Mouse (Mus musculus) A20 (cell line): ENCODE results near the gene Xpo5.
A peak's percentile ranks its signal among the peaks of the same experiment; 100 is the strongest.

ENCODE experiments used
- DNase-seq: peaks from one replicate; pipeline ENCODE4 v3.0.0-alpha.2; 2011; ENCODE audit warnings: low read depth, low spot score

The Xpo5 gene

DNA sequence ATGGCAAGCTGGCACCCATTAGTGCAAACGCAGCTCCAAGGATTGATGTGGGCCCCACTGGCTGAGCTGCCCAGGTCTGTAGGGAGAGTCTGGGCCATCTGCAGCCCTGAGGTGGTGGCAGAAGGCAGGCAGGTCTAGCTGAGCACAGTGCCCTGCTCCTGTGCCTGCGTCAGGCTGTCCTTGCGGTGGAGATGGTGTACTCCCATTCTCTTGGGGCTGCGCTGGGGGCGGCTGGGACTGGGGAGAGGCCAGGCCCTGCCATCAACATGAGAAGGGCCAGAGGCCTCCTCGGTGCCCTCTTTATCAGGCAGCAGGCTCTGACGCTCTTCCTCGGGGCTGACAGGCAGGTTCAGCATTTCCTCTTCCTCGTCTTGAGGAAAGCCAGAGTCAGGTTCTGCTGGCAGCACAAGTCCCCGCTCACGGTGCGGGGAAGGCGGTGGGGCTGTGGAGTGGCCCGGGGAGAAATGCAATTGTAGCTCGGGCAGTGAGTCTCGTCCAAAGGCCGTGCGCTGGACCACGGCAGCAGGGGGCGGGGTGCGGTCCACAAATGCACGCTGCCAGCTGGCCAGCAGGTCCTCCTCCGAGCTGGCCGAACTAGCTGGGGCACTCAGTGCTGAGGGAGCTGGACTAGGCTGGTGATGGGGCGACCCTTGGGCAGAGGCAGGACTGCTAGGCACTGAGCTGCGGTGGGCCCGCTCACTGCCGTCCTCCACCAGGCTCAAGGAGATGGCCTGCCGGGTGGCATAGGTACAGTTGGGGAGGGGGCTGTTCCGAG lies 55.9 kb downstream of the Xpo5 start:
- DNase-seq = no peak

GRCm38 (mm10) chr17:46259675-46260074 lies 57.1 kb downstream of the Xpo5 start:
- no peak for DNase-seq

GRCm38 (mm10) chr17:46262201-46262694 lies 59.7 kb downstream of the Xpo5 start:
- no peak for DNase-seq

DNA sequence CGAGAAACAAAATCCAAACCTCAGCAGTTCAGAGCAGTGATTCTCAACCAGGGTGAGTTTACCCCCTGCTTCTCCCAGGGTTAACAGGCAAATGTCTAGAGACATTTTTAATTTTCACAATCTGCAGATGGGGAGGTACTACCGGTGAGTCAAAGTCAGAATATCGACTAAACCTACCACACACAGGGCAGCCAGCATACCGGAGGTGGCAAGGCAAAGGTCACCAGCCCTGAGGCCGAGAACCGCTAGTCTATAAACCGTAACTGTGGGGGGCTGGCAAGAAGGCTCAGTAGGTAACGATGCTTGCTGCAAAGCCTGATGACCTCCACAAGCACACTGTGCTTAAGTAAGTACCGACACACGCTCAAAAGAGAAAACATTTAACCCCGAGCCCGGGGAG lies 62.9 kb downstream of the Xpo5 start:
- no peak for DNase-seq

DNA sequence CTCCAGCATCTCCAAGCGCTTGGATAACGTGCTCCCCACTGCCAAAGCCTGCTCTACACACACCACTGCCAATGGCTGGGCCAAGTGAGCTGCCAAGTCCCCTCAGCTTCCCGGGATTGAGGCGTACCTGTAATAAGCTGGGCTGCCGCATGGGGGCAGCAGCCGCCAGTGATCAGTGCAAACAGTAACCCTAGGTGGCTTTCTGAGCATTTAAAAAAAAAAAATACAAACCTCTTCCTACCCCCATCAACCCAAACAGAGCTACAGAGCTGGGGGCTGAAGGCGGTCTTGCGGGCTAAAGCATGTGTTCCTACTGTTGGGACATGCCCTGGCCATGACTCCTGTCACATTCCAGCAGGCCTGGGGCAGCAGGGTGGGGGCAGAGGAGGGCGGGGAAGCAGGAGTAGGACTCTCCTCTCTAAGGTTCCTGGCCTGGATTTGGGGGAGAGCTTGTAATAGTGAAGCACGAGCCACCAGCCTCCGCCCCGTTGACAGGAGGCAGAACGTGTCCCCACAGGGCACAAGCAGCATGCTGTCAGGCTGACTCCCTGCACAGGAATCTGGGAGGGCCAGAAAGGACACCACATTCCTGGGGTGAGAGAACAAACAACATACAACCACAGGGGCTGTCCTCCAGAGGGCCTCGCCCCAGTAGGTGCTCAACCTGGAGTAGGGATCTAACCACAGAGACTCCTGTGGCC lies 63.5 kb downstream of the Xpo5 start:
- peak; percentile 62 for DNase-seq

DNA sequence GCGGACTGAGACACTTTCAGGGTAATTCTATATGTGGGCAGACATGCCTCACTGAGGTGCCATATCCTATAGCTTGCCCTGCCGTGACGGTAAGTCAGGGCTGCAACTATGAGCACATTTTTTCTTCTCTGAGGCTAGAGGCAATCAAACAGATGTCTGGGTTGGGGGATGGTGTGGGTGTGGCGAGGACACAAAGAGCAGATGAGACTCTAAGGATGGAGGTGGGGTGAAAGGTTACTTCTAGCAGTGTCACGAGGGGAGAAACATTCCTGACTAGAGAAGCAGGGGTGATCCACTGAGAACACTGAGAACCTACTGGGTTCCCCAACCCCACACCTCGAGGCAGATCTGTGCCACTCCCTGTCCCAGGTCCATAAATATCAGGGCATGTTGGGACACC lies 64.4 kb downstream of the Xpo5 start:
- DNase-seq = no peak

GRCm38 (mm10) chr17:46267511-46267910 lies 64.9 kb downstream of the Xpo5 start:
- DNase-seq = no peak

GRCm38 (mm10) chr17:46268026-46268720 lies 65.6 kb downstream of the Xpo5 start:
- DNase-seq = no peak

GRCm38 (mm10) chr17:46269771-46270534 lies 67.4 kb downstream of the Xpo5 start:
- no peak for DNase-seq

DNA sequence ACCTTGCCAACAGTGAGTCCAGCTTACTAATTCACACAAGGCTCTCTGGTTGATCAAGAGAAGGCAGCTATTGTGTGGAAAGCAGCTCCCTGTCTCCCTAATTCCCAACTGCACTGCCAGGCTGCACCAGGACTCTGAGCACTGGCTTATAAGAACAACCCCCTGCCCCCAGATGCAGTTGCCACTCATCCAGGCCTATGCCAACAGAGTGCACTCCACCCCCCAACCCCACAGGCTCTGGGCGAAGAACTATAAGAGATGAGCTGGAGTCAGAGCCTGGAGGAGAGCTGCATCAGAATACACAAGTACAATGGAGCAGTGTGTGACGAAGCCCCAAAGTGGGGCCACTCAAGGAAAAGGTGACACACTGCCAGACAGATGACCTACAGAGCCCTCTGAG lies 69.5 kb downstream of the Xpo5 start:
- DNase-seq = no peak

DNA sequence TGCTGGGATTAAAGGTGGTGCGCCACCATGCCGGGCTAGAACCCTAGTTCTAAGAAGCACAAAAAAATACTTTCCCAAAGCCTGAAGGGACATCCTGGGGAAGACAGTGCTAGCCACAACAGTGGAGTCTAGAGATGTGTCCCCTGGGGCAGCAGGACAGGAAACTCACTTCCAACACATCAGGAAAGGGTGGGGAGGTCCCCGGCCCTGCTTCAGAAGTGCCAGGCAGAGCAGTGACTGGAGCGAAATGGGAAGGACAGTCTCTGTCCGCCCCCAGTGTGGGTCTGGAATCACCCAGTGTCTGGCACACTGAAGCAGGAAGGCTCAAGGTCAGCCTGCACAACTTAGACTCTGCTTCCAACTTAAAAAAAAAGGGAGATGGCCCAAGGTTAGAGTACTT lies 70.1 kb downstream of the Xpo5 start:
- DNase-seq = no peak

DNA sequence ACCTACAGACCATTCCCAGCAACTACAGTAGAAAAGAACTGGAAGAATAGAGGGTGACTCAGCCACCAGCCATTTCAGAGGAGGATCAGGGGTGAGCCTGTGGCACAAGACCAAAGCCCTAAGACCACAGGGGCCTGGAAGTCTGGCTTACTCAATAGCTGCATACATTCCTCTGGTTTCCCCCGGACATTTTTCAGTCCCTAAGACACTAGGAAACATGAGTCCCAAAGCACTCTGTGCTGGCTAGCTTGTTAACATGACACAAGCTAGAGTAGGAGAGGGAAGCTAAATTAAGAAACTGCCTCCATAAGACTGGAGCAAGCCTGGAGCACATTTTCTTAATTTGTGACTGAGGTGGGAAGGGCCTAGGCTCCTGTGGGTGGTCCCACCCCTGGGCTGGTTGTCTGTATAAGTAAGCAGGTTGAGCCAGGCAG lies 71.2 kb downstream of the Xpo5 start:
- DNase-seq = no peak

DNA sequence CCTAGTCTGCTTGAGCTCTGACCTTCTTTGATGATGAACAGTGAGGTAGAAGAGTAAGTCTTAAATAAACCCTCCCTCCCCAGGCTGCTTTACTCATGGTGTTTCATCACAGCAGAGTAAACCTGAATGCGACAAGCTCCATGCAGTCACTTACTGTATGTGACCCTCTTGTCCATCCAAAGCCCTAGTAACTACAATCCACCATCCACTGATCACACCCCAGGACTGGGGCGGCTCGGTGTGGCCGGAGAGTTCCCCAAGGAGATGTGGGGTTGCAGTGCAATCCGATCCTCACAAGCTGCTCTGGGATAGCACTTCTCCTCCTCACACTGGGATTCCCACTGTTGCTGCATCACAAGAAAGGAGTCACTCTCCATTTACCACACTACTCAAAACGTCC lies 71.9 kb downstream of the Xpo5 start:
- DNase-seq = no peak

GRCm38 (mm10) chr17:46275034-46275433 lies 72.5 kb downstream of the Xpo5 start:
- no peak for DNase-seq

GRCm38 (mm10) chr17:46275506-46275905 lies 72.9 kb downstream of the Xpo5 start:
- no peak for DNase-seq

DNA sequence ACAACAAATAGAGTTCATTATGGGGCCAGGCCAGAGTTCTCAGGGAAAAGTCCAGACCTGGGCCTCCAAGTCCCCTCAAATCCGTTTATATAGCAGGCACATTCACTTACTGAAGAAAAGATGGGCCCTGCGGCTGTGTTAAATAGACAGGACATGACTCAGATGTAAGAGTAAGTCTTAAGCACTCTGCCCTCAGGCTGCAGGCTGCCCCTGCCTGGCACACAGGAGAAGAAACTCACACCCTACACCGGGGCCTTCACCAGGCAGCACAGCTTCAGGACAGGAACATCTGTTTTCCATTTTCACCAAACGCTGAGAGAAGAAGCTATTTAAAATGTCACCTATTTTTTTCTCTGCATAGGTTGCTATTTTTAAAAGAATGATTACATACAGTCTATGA lies 75.0 kb downstream of the Xpo5 start:
- no peak for DNase-seq

DNA sequence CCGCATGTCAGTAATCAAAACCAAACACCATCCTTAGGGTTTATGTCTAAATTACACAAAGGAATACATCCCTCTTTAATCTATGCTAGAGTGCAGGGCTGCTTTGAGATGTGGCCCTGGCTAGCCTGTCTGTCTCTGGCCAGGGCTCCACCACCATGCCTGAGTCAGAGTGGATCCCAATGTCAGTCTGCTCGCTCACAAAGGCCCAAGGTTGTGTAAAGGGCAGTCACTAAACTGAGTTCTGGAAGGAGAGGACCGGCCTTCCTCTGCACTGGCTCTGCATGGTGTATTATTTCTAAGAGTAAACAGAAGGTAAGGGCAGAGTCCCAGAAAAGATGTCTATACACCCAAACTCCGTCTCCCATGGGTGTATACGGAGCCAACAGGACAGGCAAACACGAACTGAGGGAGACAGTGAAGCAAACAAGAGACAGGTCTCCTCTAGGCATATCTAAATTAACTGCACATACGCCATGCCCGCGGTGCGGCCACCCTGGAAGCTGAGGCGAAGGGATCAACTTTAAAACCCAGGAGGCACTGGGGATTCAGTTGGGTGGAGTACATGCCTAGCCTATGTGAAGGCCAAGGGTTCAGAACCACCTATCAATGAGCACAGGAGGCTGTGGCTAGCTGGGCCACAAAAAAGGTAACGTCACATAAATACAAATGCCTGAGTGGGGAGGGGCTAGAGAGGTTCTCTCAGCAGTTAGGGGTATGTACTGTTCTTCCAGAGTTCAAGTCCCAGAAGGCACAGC lies 75.6 kb downstream of the Xpo5 start:
- DNase-seq = no peak

DNA sequence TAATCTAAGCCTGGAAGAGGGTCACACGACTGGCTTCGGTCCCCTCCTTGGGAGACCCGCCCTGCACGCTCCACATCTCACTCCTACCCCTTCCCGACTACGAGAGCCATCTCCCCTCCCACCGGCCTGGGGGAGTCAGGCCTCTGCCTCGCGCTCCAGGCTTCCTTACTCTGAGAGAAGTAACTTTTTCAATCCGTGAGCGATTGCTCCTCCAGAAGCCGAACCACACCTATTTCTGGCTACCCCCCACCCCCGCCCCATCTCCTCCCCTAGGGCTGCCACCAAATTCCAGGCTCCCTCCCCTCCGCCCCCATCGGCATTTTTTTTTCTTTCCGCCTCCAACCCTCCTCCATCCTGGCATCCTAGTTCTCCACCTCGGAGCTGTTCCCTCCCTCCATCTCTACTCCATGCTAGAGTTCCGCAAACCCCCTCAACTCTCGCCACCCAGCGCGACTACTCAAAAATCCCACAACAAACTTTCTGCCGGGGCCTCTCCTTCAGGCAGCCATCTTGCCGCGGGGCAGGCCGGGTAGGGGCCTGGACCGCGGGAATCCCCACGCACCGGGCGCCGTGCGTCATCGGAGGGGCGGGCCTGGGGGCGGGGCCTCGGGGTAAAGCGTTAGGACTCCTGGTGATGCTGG lies 80.0 kb downstream of the Xpo5 start, which contains the start of gene Tjap1:
TSS of gene Tjap1 (minus strand) at position 544 of the 641 bp plus-strand sequence.
- peak; percentile 85 for DNase-seq

GRCm38 (mm10) chr17:46283140-46283539 lies 80.6 kb downstream of the Xpo5 start:
- DNase-seq = no peak

- no peak for DNase-seq
These were observed 81.3 kb downstream of the Xpo5 start for GRCm38 (mm10) chr17:46283911-46284310.
